Comparison of ENCODE assay signal across 16 mouse cellular contexts in the genomic region with DNA sequence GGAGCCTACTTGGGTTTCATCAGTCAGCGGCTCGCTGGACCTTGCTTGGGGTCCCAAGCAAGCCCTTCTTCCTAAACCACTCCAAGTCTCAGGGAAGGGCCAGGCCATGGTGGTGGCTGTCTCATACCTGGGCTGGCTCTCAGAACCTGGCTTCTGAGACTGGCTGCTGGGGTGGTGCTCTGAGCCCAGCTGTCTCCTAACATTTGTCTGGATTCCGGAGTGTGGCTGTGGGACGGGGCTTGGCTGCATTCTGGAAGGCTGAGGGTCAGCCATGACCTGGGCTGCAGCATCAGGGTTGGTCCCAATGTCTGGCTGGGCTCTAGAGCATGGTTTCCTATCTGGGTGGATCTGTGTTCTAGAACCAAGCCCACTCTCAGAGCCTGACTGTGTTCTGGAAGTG. TPM values are rescaled to one million over a fixed set of nuclear protein-coding genes. Genes with fewer than 3 reads are reported as not detected.
A peak's percentile ranks its signal among the peaks of the same experiment; 100 is the strongest.
DNase-seq lines count a peak whose midpoint lies in the region; ATAC-seq and TF ChIP-seq lines count a peak whose summit lies in the region.
"Had no signal": no experiment of that assay in that cellular context is flagged by ENCODE, and none has a peak within 500 bp of the region (broad histone marks: within the 10 kb centered on the region; RNA-seq: fewer than 3 reads in every experiment).

No protein-coding gene starts in this region.

- peaks cover 52% of the 10 kb centered on the region for H3K4me1 ChIP-seq in heart, embryonic 13.5 days
- H3K4me1 ChIP-seq in kidney, postnatal 0 days (replicated peaks; ENCODE audit: insufficient read depth, low read length), result peaks cover 20% of the 10 kb centered on the region; the same call in 1 of the 2 replicates
- H3K4me1 ChIP-seq in embryonic facial prominence, embryonic 15.5 days, result peaks cover 42% of the 10 kb centered on the region
- H3K4me1 ChIP-seq in limb, embryonic 14.5 days (ENCODE audit: control insufficient read depth, insufficient read depth, low read length), result peaks cover 19% of the 10 kb centered on the region

- 84% methylated on average over 4 of the region's 4 CpGs for WGBS in heart, embryonic 13.5 days
- WGBS in kidney, postnatal 0 days, result 80% methylated on average over 4 of the region's 4 CpGs
- 87% methylated on average over 4 of the region's 4 CpGs for WGBS in embryonic facial prominence, embryonic 15.5 days
- 95% methylated on average over 4 of the region's 4 CpGs for WGBS in limb, embryonic 14.5 days

- no peak for TF ChIP-seq POLR2A in limb, embryonic 14.5 days (IDR thresholded peaks at IDR 0.05; ENCODE audit: borderline replicate concordance, extremely low read depth, insufficient read depth, insufficient read length)

- H3K27ac ChIP-seq in heart, embryonic 13.5 days (replicated peaks), result peak overlapping the region; percentile 72
- H3K27ac ChIP-seq in kidney, postnatal 0 days, result peak overlapping the region; percentile 66
- H3K27ac ChIP-seq in embryonic facial prominence, embryonic 15.5 days (replicated peaks), result peak overlapping the region; percentile 85
- peak overlapping the region; percentile 86 for H3K27ac ChIP-seq in limb, embryonic 14.5 days (replicated peaks; ENCODE audit: low read depth, low read length)
- H3K27ac ChIP-seq: hindbrain, postnatal 0 days; midbrain, embryonic 12.5 days had no signal

- peak overlapping the region; percentile 52; the same call in 1 of the 2 replicates for H3K9ac ChIP-seq in heart, embryonic 13.5 days
- no peak overlapping the region for H3K9ac ChIP-seq in kidney, postnatal 0 days (ENCODE audit: low read depth, low read length)
- H3K9ac ChIP-seq in embryonic facial prominence, embryonic 15.5 days, result no peak overlapping the region
- H3K9ac ChIP-seq in limb, embryonic 14.5 days (ENCODE audit: low read depth, low read length, severe bottlenecking), result no peak overlapping the region
- H3K9ac ChIP-seq: midbrain, embryonic 12.5 days had no signal

- no peak for ATAC-seq in heart, embryonic 13.5 days (ENCODE audit: extremely low read depth, insufficient number of reproducible peaks, low FRiP score, low TSS enrichment)
- no peak for ATAC-seq in kidney, postnatal 0 days (replicated peaks; ENCODE audit: low FRiP score, low read depth)
- ATAC-seq in embryonic facial prominence, embryonic 15.5 days (ENCODE audit: insufficient number of reproducible peaks, low FRiP score, low TSS enrichment, low read depth), result no peak
- ATAC-seq in limb, embryonic 14.5 days (ENCODE audit: low FRiP score, low read depth), result no peak
- no peak for ATAC-seq in megakaryocyte, adult 5-6 weeks (ENCODE audit: poor library complexity, severe bottlenecking)

- intact Hi-C loops in heart, postnatal 36 days (cut with DNase I), result no loop called here

- H3K4me3 ChIP-seq in heart, embryonic 13.5 days, result no peak overlapping the region
- H3K4me3 ChIP-seq in kidney, postnatal 0 days (replicated peaks; ENCODE audit: low read depth, low read length), result no peak overlapping the region
- no peak overlapping the region for H3K4me3 ChIP-seq in embryonic facial prominence, embryonic 15.5 days (replicated peaks)
- H3K4me3 ChIP-seq in limb, embryonic 14.5 days (replicated peaks; ENCODE audit: low read length), result no peak overlapping the region
- H3K4me3 ChIP-seq: midbrain, embryonic 12.5 days had no signal

- H3K27me3 ChIP-seq in heart, embryonic 13.5 days (replicated peaks), result peaks cover 41% of the 10 kb centered on the region
- H3K27me3 ChIP-seq in kidney, postnatal 0 days (ENCODE audit: insufficient read depth, low read length), result no peaks in the 10 kb centered on the region
- H3K27me3 ChIP-seq in embryonic facial prominence, embryonic 15.5 days, result peaks cover 35% of the 10 kb centered on the region
- peaks cover 19% of the 10 kb centered on the region; the same call in 1 of the 2 replicates for H3K27me3 ChIP-seq in limb, embryonic 14.5 days (ENCODE audit: control insufficient read depth, insufficient read depth, low read length)

- DNase-seq in heart, postnatal 36 days, result no peak
- DNase-seq in kidney, postnatal 0 days (ENCODE audit: low spot score), result no peak
- no peak for DNase-seq in kidney, postnatal 10 days
- no peak for DNase-seq in limb, embryonic 14.5 days (ENCODE audit: low spot score)
- DNase-seq in spleen, postnatal 14 days (ENCODE audit: low spot score in 2 of 2), result no peak
- DNase-seq: adrenal gland, postnatal 10 days; cerebellum, adult 11 months; cerebellum, postnatal 25 days; heart, adult 11 months; kidney, postnatal 25 days had no signal

- H3K36me3 ChIP-seq in heart, embryonic 13.5 days, result peaks cover 10% of the 10 kb centered on the region; the same call in 1 of the 2 replicates
- H3K36me3 ChIP-seq in kidney, postnatal 0 days (ENCODE audit: insufficient read depth, low read length), result no peaks in the 10 kb centered on the region
- H3K36me3 ChIP-seq in embryonic facial prominence, embryonic 15.5 days, result no peaks in the 10 kb centered on the region
- H3K36me3 ChIP-seq in limb, embryonic 14.5 days (ENCODE audit: control insufficient read depth, insufficient read depth, low read length), result no peaks in the 10 kb centered on the region
- H3K36me3 ChIP-seq: midbrain, embryonic 12.5 days had no signal

- no peaks in the 10 kb centered on the region for H3K9me3 ChIP-seq in heart, embryonic 13.5 days
- no peaks in the 10 kb centered on the region for H3K9me3 ChIP-seq in kidney, postnatal 0 days (replicated peaks; ENCODE audit: low read length)
- no peaks in the 10 kb centered on the region for H3K9me3 ChIP-seq in embryonic facial prominence, embryonic 15.5 days (replicated peaks)
- H3K9me3 ChIP-seq in limb, embryonic 14.5 days (ENCODE audit: control insufficient read depth, low read length), result no peaks in the 10 kb centered on the region
- H3K9me3 ChIP-seq: midbrain, embryonic 12.5 days had no signal

- no peak overlapping the region for H3K4me2 ChIP-seq in heart, embryonic 13.5 days
- H3K4me2 ChIP-seq in kidney, postnatal 0 days (ENCODE audit: low read length), result no peak overlapping the region
- peak overlapping the region; percentile 4; the same call in 1 of the 2 replicates for H3K4me2 ChIP-seq in embryonic facial prominence, embryonic 15.5 days (replicated peaks)
- no peak overlapping the region for H3K4me2 ChIP-seq in limb, embryonic 14.5 days (replicated peaks; ENCODE audit: low read depth, low read length, severe bottlenecking)
- H3K4me2 ChIP-seq: midbrain, embryonic 12.5 days had no signal

- no peak for TF ChIP-seq CTCF in kidney, postnatal 0 days (IDR thresholded peaks at IDR 0.05; ENCODE audit: low read depth)

RNA-seq across cellular contexts. Expression of gene Gipc3, which starts 6.5 kb away (rescaled TPM):
- polyA plus RNA-seq in heart, embryonic 13.5 days (2015; fragmentation: Nextera tagmentation; extraction: Ambion mirVana), result 0.06 TPM in 1 of 2 replicates, not detected in the other
- 1 to 10 TPM; 5.9 TPM for total RNA-seq in heart, postnatal 36 days (2021)
- 0.07 and 0.13 TPM in 2 replicates for polyA plus RNA-seq in kidney, postnatal 0 days (2015; fragmentation: Nextera tagmentation; extraction: Ambion mirVana)
- polyA plus RNA-seq in embryonic facial prominence, embryonic 15.5 days (2015; fragmentation: Nextera tagmentation; extraction: Ambion mirVana), result 0.29 and 0.35 TPM in 2 replicates
- polyA plus RNA-seq in limb, embryonic 14.5 days (2012; rRNA removed), result 0.09 and 0.12 TPM in 2 replicates
- polyA plus RNA-seq in limb, embryonic 14.5 days (2014; fragmentation: Nextera tagmentation; extraction: Ambion mirVana), result 0.06 TPM in 2 replicates
- total RNA-seq in megakaryocyte, adult 5-6 weeks (2015), result not detected in 2 replicates
- total RNA-seq in megakaryocyte, adult 5-6 weeks (2017), result not detected in 2 replicates
- total RNA-seq: neutrophil, adult 5-6 weeks had no signal
- polyA plus RNA-seq: hindbrain, postnatal 0 days; midbrain, embryonic 12.5 days had no signal

RNA-seq across cellular contexts. Expression of gene Tbxa2r, which starts 8.0 kb away (rescaled TPM):
- 13.6 and 14.7 TPM in 2 replicates for polyA plus RNA-seq in heart, embryonic 13.5 days (2015; fragmentation: Nextera tagmentation; extraction: Ambion mirVana)
- total RNA-seq in heart, postnatal 36 days (2021), result 1 to 10 TPM; 5.0 to 5.4 TPM
- 16.1 and 17.5 TPM in 2 replicates for polyA plus RNA-seq in kidney, postnatal 0 days (2015; fragmentation: Nextera tagmentation; extraction: Ambion mirVana)
- polyA plus RNA-seq in embryonic facial prominence, embryonic 15.5 days (2015; fragmentation: Nextera tagmentation; extraction: Ambion mirVana), result 13.2 and 14.2 TPM in 2 replicates
- 9.2 and 13.7 TPM in 2 replicates for polyA plus RNA-seq in limb, embryonic 14.5 days (2012; rRNA removed)
- 8.5 and 10.8 TPM in 2 replicates for polyA plus RNA-seq in limb, embryonic 14.5 days (2014; fragmentation: Nextera tagmentation; extraction: Ambion mirVana)
- total RNA-seq in megakaryocyte, adult 5-6 weeks (2015), result 0.34 and 0.85 TPM in 2 replicates
- total RNA-seq in megakaryocyte, adult 5-6 weeks (2017), result 0.07 and 0.28 TPM in 2 replicates

RNA-seq across cellular contexts. Expression of gene Hmg20b, which starts 13.7 kb away (rescaled TPM):
- polyA plus RNA-seq in heart, embryonic 13.5 days (2015; fragmentation: Nextera tagmentation; extraction: Ambion mirVana), result 81.9 and 90.9 TPM in 2 replicates
- total RNA-seq in heart, postnatal 36 days (2021), result 10 to 100 TPM; 60.4 to 67.1 TPM
- 92.4 and 99.0 TPM in 2 replicates for polyA plus RNA-seq in kidney, postnatal 0 days (2015; fragmentation: Nextera tagmentation; extraction: Ambion mirVana)
- polyA plus RNA-seq in embryonic facial prominence, embryonic 15.5 days (2015; fragmentation: Nextera tagmentation; extraction: Ambion mirVana), result 94.7 and 96.1 TPM in 2 replicates
- polyA plus RNA-seq in limb, embryonic 14.5 days (2012; rRNA removed), result 135 and 137 TPM in 2 replicates
- 92.9 and 104 TPM in 2 replicates for polyA plus RNA-seq in limb, embryonic 14.5 days (2014; fragmentation: Nextera tagmentation; extraction: Ambion mirVana)
- total RNA-seq in megakaryocyte, adult 5-6 weeks (2015), result 27.4 and 33.0 TPM in 2 replicates
- total RNA-seq in megakaryocyte, adult 5-6 weeks (2017), result 18.1 and 24.5 TPM in 2 replicates

RNA-seq across cellular contexts. Expression of gene Cactin, which starts 15.7 kb away (rescaled TPM):
- polyA plus RNA-seq in heart, embryonic 13.5 days (2015; fragmentation: Nextera tagmentation; extraction: Ambion mirVana), result 25.6 and 28.2 TPM in 2 replicates
- 10 to 100 TPM; 13.2 to 17.4 TPM for total RNA-seq in heart, postnatal 36 days (2021)
- polyA plus RNA-seq in kidney, postnatal 0 days (2015; fragmentation: Nextera tagmentation; extraction: Ambion mirVana), result 24.5 and 26.4 TPM in 2 replicates
- 41.4 and 44.0 TPM in 2 replicates for polyA plus RNA-seq in embryonic facial prominence, embryonic 15.5 days (2015; fragmentation: Nextera tagmentation; extraction: Ambion mirVana)
- 46.5 and 50.0 TPM in 2 replicates for polyA plus RNA-seq in limb, embryonic 14.5 days (2012; rRNA removed)
- polyA plus RNA-seq in limb, embryonic 14.5 days (2014; fragmentation: Nextera tagmentation; extraction: Ambion mirVana), result 25.3 and 33.9 TPM in 2 replicates
- total RNA-seq in megakaryocyte, adult 5-6 weeks (2015), result 4.5 and 7.4 TPM in 2 replicates
- 16.2 and 20.6 TPM in 2 replicates for total RNA-seq in megakaryocyte, adult 5-6 weeks (2017)

RNA-seq across cellular contexts. Expression of gene Mfsd12, which starts 20.7 kb away (rescaled TPM):
- polyA plus RNA-seq in heart, embryonic 13.5 days (2015; fragmentation: Nextera tagmentation; extraction: Ambion mirVana), result 10.7 and 11.1 TPM in 2 replicates
- total RNA-seq in heart, postnatal 36 days (2021), result 10 to 100 TPM; 11.7 to 12.5 TPM
- polyA plus RNA-seq in kidney, postnatal 0 days (2015; fragmentation: Nextera tagmentation; extraction: Ambion mirVana), result 11.3 and 11.6 TPM in 2 replicates
- 15.8 and 16.2 TPM in 2 replicates for polyA plus RNA-seq in embryonic facial prominence, embryonic 15.5 days (2015; fragmentation: Nextera tagmentation; extraction: Ambion mirVana)
- polyA plus RNA-seq in limb, embryonic 14.5 days (2012; rRNA removed), result 12.0 and 18.5 TPM in 2 replicates
- 6.8 and 8.0 TPM in 2 replicates for polyA plus RNA-seq in limb, embryonic 14.5 days (2014; fragmentation: Nextera tagmentation; extraction: Ambion mirVana)
- total RNA-seq in megakaryocyte, adult 5-6 weeks (2015), result 4.1 and 4.6 TPM in 2 replicates
- 7.4 TPM in 2 replicates for total RNA-seq in megakaryocyte, adult 5-6 weeks (2017)
